Mouse (Mus musculus) right cerebral cortex, postnatal 14 days (tissue): ENCODE measurements around the gene Nlk.
"Not testable (repeated sequence)": the region's sequence is repeated elsewhere in the genome, so short reads cannot be mapped to it uniquely, and the experiment has no call there.

Experiments
- DNase-seq: peaks from one replicate; pipeline ENCODE4 v3.0.0; 2022

Nlk gene

GRCm38 (mm10) chr11:78540358-78540757 is 156.8 kb downstream of the Nlk start:
- DNase-seq = no peak

DNA sequence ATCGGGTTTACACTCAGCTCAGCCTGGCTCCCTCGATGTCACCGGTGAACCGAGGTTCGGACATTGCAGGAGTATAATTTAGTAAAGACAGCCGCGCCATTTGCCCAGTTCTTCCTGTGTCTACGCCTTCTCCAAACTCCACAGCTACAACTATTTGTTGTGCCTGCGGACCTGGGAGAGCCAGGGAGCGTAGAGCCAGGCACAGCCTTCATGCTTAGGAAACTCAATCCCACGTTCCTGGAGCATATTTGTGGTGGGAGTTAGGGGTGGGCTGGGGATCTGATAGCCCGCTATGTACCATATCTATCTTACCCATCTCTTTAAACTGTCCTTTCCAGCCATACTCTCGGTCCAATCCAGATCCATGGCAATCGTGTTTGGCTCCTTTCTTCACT is 160.5 kb downstream of the Nlk start:
- DNase-seq = no peak

DNA sequence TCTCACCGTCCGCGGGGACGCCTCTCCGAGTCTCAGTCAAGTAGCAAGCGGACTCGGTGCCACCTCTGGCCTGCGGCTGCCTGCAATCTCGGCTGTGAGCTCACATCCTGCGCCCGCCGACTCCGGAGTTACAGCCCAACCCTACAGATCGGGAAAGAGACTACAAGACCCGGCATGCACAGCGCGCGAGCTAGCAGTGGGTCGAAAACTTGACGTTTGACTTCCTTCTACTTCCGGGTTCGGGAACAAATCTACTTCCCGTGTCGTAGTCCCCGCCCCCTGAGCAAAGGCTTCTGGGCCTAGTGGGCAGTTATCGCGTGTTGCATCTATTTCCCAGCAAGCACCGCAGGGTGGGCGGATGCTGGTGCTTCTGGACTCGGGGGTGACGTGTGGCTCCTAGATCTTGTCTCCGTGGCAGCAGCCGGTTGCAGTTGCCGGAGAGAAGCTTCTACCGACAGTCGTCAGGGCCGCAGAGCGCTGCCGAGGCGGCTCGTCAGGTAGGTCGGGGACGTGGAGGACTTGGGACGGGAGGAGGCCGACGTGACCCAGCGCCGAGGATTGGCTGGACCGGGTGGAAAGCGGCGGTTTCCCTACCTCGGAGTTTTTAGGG is 161.0 kb downstream of the Nlk start, which contains the start of the genes Tnfaip1 and Ift20:
Tnfaip1 (minus strand) TSS at position 253 of the 610 bp plus-strand sequence.
Ift20 (plus strand) TSS at position 282 of the 610 bp plus-strand sequence.
- DNase-seq = peak; percentile 96

DNA sequence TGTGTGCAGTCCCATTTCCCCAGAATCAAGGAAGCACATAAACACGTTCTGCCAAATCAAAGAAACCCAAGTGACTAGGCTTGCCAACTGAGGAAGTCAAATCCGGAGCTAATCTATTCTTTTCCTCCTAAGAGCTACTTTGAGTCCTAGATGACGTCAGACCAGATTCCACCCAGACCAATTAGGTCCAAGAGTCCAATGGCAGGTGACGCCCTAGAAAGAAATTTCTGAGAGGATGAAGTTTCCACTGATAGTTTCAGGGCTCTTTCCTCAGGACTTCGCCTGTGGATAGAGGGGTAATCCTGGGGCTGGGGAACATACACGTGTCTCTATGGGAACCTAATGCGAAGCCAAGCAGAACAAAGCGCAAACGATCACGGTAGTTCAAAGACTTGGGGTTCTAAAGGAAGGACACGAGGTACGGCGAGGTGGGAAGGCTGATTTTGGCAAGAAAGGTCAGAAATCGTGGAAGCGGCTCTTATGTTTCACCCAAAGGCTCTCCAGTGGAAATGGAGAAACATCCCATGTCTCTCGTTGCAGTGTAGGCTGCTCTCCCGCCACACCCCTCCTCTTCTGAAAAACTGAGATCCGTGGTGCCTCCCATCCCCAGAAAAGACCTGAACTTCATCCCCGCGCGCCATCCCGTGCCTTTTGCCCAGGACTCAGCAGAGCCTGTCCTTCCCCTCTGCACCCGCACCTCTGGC is 161.6 kb downstream of the Nlk start:
- DNase-seq = no peak

DNA sequence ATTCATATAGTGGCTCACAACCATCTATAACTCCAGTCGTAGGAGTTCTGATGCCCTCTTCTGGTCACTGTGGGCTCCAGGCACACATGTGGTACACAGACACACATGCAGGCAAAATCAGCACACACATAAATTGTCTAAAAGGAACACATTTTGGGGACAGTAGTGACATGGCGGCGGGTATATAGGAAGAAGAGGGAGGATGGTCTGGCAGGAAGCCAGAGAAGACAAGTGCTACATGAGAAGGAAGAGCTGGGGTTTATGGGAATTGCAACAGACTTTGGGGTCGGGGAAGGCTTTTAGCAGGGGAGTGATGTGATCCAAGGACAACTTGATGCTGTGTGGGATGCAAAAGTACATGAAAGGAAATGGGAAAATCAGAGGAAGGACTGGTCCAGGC is 162.7 kb downstream of the Nlk start:
- no peak for DNase-seq

DNA sequence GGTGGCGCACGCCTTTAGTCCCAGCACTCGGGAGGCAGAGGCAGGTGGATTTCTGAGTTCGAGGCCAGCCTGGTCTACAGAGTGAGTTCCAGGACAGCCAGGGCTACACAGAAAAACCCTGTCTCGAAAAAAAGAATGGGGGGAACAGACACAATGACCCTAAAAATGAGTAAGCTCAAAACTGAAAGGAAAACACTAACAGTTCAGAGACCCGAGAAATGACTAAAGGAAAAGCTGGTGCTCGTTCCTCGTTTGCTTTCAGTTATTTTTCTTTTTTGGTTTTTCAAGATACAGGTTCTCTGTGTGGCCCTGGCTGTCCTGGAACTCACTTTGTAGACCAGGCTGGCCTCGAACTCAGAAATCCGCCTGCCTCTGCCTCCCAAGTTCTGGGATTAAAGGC is 165.7 kb downstream of the Nlk start:
- not testable (repeated sequence) for DNase-seq

DNA sequence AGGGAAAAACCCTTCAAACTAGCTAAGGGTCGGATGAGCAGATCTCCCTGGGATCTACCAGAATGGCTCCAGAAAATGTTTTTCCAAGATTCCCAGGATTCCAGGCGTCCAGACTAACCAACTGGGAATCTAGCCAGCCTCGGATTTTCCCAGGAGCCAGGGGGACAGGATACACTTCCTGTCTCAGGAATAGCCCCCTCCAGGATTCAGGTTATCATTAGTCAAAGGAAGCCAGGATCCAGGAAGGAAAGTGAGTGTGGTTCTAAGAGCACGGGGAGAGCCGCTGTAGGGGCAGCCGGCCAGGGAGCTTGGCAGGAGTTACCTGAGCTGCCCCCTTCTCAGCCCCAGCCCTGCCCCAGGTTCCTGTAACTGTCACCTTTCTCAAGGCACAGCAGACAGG is 166.1 kb downstream of the Nlk start:
- DNase-seq = no peak

GRCm38 (mm10) chr11:78530001-78530400 is 167.2 kb downstream of the Nlk start:
- no peak for DNase-seq

- DNase-seq = no peak
Measured at GRCm38 (mm10) chr11:78528714-78529113, 168.5 kb downstream of the Nlk start.

- no peak for DNase-seq
Measured at GRCm38 (mm10) chr11:78524838-78525237, 172.3 kb downstream of the Nlk start.

- DNase-seq = no peak
Measured at GRCm38 (mm10) chr11:78523241-78523955, 173.8 kb downstream of the Nlk start.

- no peak for DNase-seq
Measured at GRCm38 (mm10) chr11:78522481-78522997, 174.6 kb downstream of the Nlk start.

- no peak for DNase-seq
Measured at GRCm38 (mm10) chr11:78521880-78522279, 175.3 kb downstream of the Nlk start.

- DNase-seq = no peak
Measured at GRCm38 (mm10) chr11:78518931-78519330, 178.2 kb downstream of the Nlk start.
